Mouse (Mus musculus): Measurements from ENCODE around the gene Wdr91. TPM values are rescaled to one million over a fixed set of nuclear protein-coding genes. Genes with fewer than 3 reads are reported as not detected.

Wdr91 gene
- total RNA-seq (2021): 10 to 100 TPM; 13.3 to 15.9 TPM
- long read RNA-seq, experiment 1, partial matches to known transcripts: 4 of 9 reads
- long read RNA-seq, experiment 1, other reads (novel, unspliced or antisense): 0 of 9 reads
- long read RNA-seq, experiment 2, transcript Wdr91-201 (15 exons, 2,682 nt): major isoform, 10 of 17 reads
- long read RNA-seq, experiment 2, partial matches to known transcripts: 4 of 17 reads
- long read RNA-seq, experiment 2, other reads (novel, unspliced or antisense): 3 of 17 reads

GRCm38 (mm10) chr6:34910371-34911219 lies at the start of gene Wdr91:
Gene Wdr91 (minus strand): TSS chr6:34910876.
- peak; percentile 96 to 97 for DNase-seq
- intact Hi-C loops (cut with DNase I): no loop called here

GRCm38 (mm10) chr6:34959131-34959530 lies 48.5 kb upstream of the Wdr91 start:
- no peak for DNase-seq
- intact Hi-C loops (cut with DNase I): no loop called here

GRCm38 (mm10) chr6:34955862-34956241 lies 45.2 kb upstream of the Wdr91 start:
- intact Hi-C loops (cut with DNase I): no loop called here
- no peak for DNase-seq

GRCm38 (mm10) chr6:34954926-34955861 lies 44.5 kb upstream of the Wdr91 start:
- intact Hi-C loops (cut with DNase I): no loop called here
- DNase-seq: peak in 1 of 2 experiments; percentile 12

GRCm38 (mm10) chr6:34951956-34952667 lies 41.4 kb upstream of the Wdr91 start:
- DNase-seq: no peak
- intact Hi-C loops (cut with DNase I): no loop called here

GRCm38 (mm10) chr6:34951518-34951917 lies 40.8 kb upstream of the Wdr91 start:
- intact Hi-C loops (cut with DNase I): no loop called here
- DNase-seq: no peak

- intact Hi-C loops (cut with DNase I): no loop called here
- DNase-seq: no peak
Measured at GRCm38 (mm10) chr6:34948461-34948860, 37.8 kb upstream of the Wdr91 start.

- intact Hi-C loops (cut with DNase I): no loop called here
Measured at GRCm38 (mm10) chr6:34946486-34947079, 35.9 kb upstream of the Wdr91 start.

GRCm38 (mm10) chr6:34943499-34943898 lies 32.8 kb upstream of the Wdr91 start:
- no peak for DNase-seq
- intact Hi-C loops (cut with DNase I): no loop called here

More at GRCm38 (mm10) chr6:34946486-34947079, 35.9 kb upstream of the Wdr91 start:
- no peak for DNase-seq

- no peak for DNase-seq
- intact Hi-C loops (cut with DNase I): no loop called here
Measured at GRCm38 (mm10) chr6:34942446-34942845, 31.8 kb upstream of the Wdr91 start.

- intact Hi-C loops (cut with DNase I): no loop called here
- no peak for DNase-seq
Measured at GRCm38 (mm10) chr6:34941496-34941895, 30.8 kb upstream of the Wdr91 start.

GRCm38 (mm10) chr6:34939451-34939850 lies 28.8 kb upstream of the Wdr91 start:
- intact Hi-C loops (cut with DNase I): no loop called here

GRCm38 (mm10) chr6:34938929-34939325 lies 28.3 kb upstream of the Wdr91 start:
- DNase-seq: no peak
- intact Hi-C loops (cut with DNase I): no loop called here

More at GRCm38 (mm10) chr6:34939451-34939850, 28.8 kb upstream of the Wdr91 start:
- DNase-seq: no peak

GRCm38 (mm10) chr6:34938280-34938928 lies 27.7 kb upstream of the Wdr91 start:
- intact Hi-C loops (cut with DNase I): no loop called here
- no peak for DNase-seq

GRCm38 (mm10) chr6:34936743-34937142 lies 26.1 kb upstream of the Wdr91 start:
- intact Hi-C loops (cut with DNase I): loop anchor here (2.0 kb wide), 1 partner anchor 58 kb away; no protein-coding TSS in a partner anchor
- DNase-seq: no peak

GRCm38 (mm10) chr6:34932633-34933032 lies 22.0 kb upstream of the Wdr91 start:
- intact Hi-C loops (cut with DNase I): no loop called here
- DNase-seq: no peak

GRCm38 (mm10) chr6:34927594-34927993 lies 16.9 kb upstream of the Wdr91 start:
- intact Hi-C loops (cut with DNase I): loop anchor here (5.0 to 10.0 kb wide), 2 partner anchors 415 to 633 kb away; no protein-coding TSS in a partner anchor
- no peak for DNase-seq

GRCm38 (mm10) chr6:34927156-34927555 lies 16.5 kb upstream of the Wdr91 start:
- intact Hi-C loops (cut with DNase I): loop anchor here (5.0 to 10.0 kb wide), 2 partner anchors 415 to 632 kb away; no protein-coding TSS in a partner anchor
- peak; percentile 70 to 80 for DNase-seq

GRCm38 (mm10) chr6:34921941-34922340 lies 11.3 kb upstream of the Wdr91 start:
- intact Hi-C loops (cut with DNase I): loop anchor here (2.0 to 10.0 kb wide), 3 partner anchors 41 to 627 kb away; no protein-coding TSS in a partner anchor

More at GRCm38 (mm10) chr6:34921941-34922340, 11.3 kb upstream of the Wdr91 start:
- DNase-seq: peak; percentile 48 to 65

All from heart, postnatal 14 days (tissue).